Mouse (Mus musculus) limb, embryonic 14.5 days (tissue): ENCODE measurements around the gene Max. TPM values are rescaled to one million over a fixed set of nuclear protein-coding genes. Genes with fewer than 3 reads are reported as not detected.

ENCODE experiments used
- ATAC-seq: fragments of 200-750 bp; cut with Nextera tagmentation; 2 replicates; pipeline ENCODE4 v1.8.0; 2017; ENCODE audit warnings: low read depth, moderate number of reproducible peaks, moderate TSS enrichment; ENCODE audit not compliant: low FRiP score
- DNase-seq: peaks from one replicate; pipeline ENCODE4 v3.0.0-alpha.2; 2015; ENCODE audit warnings: low spot score
- H3K27ac ChIP-seq: fragments of 300-500 bp; sonication (generic); replicated peaks from 2 replicates; pipeline ENCODE4 v1.5.1; 2014; ENCODE audit warnings: low read depth, mild to moderate bottlenecking, low read length, moderate library complexity, mixed read lengths
- H3K27me3 ChIP-seq: fragments of 300-500 bp; sonication (generic); 2 replicates; pipeline ENCODE4 v1.6.1; 2014; ENCODE audit warnings: low read length, mixed read lengths; ENCODE audit not compliant: control insufficient read depth, insufficient read depth
- H3K36me3 ChIP-seq: fragments of 300-500 bp; sonication (generic); 2 replicates; pipeline ENCODE4 v1.6.1; 2014; ENCODE audit warnings: mild to moderate bottlenecking, low read length, moderate library complexity, mixed read lengths; ENCODE audit not compliant: control insufficient read depth, insufficient read depth
- H3K4me1 ChIP-seq: fragments of 300-500 bp; sonication (generic); 2 replicates; pipeline ENCODE4 v1.6.1; 2014; ENCODE audit warnings: antibody characterized with exemption, low read length, mixed read lengths; ENCODE audit not compliant: control insufficient read depth, insufficient read depth
- H3K4me2 ChIP-seq: fragments of 300-500 bp; sonication (generic); replicated peaks from 2 replicates; pipeline ENCODE4 v1.6.1; 2014; ENCODE audit warnings: low read depth, mild to moderate bottlenecking, low read length, moderate library complexity; ENCODE audit not compliant: severe bottlenecking
- H3K4me3 ChIP-seq: fragments of 300-500 bp; sonication (generic); replicated peaks from 2 replicates; pipeline ENCODE4 v1.5.1; 2014; ENCODE audit warnings: low read length
- H3K9ac ChIP-seq: fragments of 300-500 bp; sonication (generic); 2 replicates; pipeline ENCODE4 v1.6.1; 2014; ENCODE audit warnings: mild to moderate bottlenecking, low read depth, low read length, moderate library complexity; ENCODE audit not compliant: severe bottlenecking
- H3K9me3 ChIP-seq: fragments of 300-500 bp; sonication (generic); 2 replicates; pipeline ENCODE4 v1.6.1; 2016; ENCODE audit warnings: low read length; ENCODE audit not compliant: control insufficient read depth
- POLR2A ChIP-seq: fragments of 200-500 bp; IDR thresholded peaks from 2 replicates; pipeline ENCODE4 v1.8.0; 2012; ENCODE audit warnings: inconsistent platforms, mild to moderate bottlenecking, moderate library complexity, borderline replicate concordance; ENCODE audit not compliant: insufficient read depth, insufficient read length; ENCODE audit errors: extremely low read depth
- WGBS: fragments of 180-500 bp; shearing (Covaris S2); extraction: QIAGEN DNeasy Blood & Tissue Kit; methylation state at CpG from one replicate; pipeline ENCODE4 v1.1.7; 2014; 5-methylcytosine and 5-hydroxymethylcytosine counted together
- polyA plus RNA-seq, 2 experiments: library from polyadenylated mRNA; depleted of rRNA in 1 of 2; stranded (reverse) in 1 of 2; unstranded in 1 of 2; fragments of >200 nt; fragmentation: Nextera tagmentation in 1 of 2; extraction: Ambion mirVana in 1 of 2; gene quantifications; 2 replicates each; pipeline versions ENCODE4 v1.2.1 to v1.2.3; 2012 to 2014

Gene Max
- 54.8 and 59.9 TPM in 2 replicates for polyA plus RNA-seq (2012; rRNA removed)
- polyA plus RNA-seq (2014; fragmentation: Nextera tagmentation; extraction: Ambion mirVana), result 33.6 and 36.2 TPM in 2 replicates

- under 1% methylated on average over 62 of the region's 73 CpGs for WGBS
- Histone ChIP-seq H3K9me3 (no peaks in the 10 kb centered on the region), H3K9ac (peak within 1 kb of the TSS; percentile 77), H3K4me2 (peak within 1 kb of the TSS; percentile 95), H3K36me3 (peaks cover 20% of the 10 kb centered on the region), H3K4me3 (peak within 1 kb of the TSS; percentile 96), H3K4me1 (peaks cover 8% of the 10 kb centered on the region), H3K27me3 (no peaks in the 10 kb centered on the region), H3K27ac (peak within 1 kb of the TSS; percentile 50)
- ATAC-seq, result peak; percentile 99
- TF ChIP-seq POLR2A, result no peak
- DNase-seq, result peak; percentile 100
Observed at GRCm38 (mm10) chr12:76961932-76962891, at the start of gene Max. Gene Max, minus strand, starts transcription at chr12:76962201.

GRCm38 (mm10) chr12:77011092-77011720, 49.2 kb upstream of the Max start:
- DNase-seq, result no peak
- 57% methylated on average over 6 of the region's 6 CpGs for WGBS
- Histone ChIP-seq H3K27ac (no peak overlapping the region), H3K27me3 (no peaks in the 10 kb centered on the region), H3K4me2 (no peak overlapping the region), H3K4me1 (no peaks in the 10 kb centered on the region), H3K9ac (no peak overlapping the region), H3K4me3 (no peak overlapping the region), H3K36me3 (no peaks in the 10 kb centered on the region), H3K9me3 (no peaks in the 10 kb centered on the region)
- no peak for TF ChIP-seq POLR2A
- no peak for ATAC-seq

GRCm38 (mm10) chr12:77009202-77010030, 47.4 kb upstream of the Max start:
- peaks cover 7% of the 10 kb centered on the region; the same call in 1 of the 2 replicates for H3K4me1 ChIP-seq
- ATAC-seq (no peak), DNase-seq (no peak)
- no peaks in the 10 kb centered on the region for H3K36me3 ChIP-seq
- WGBS, result 48% methylated on average over 20 of the region's 20 CpGs
- no peaks in the 10 kb centered on the region for H3K9me3 ChIP-seq
- H3K9ac ChIP-seq, result no peak overlapping the region
- TF ChIP-seq POLR2A, result no peak
- no peak overlapping the region for H3K4me2 ChIP-seq
- H3K27me3 ChIP-seq, result no peaks in the 10 kb centered on the region
- no peak overlapping the region for H3K4me3 ChIP-seq
- no peak overlapping the region for H3K27ac ChIP-seq

- H3K4me1 ChIP-seq, result peaks cover 10% of the 10 kb centered on the region; the same call in 1 of the 2 replicates
- no peak overlapping the region for H3K9ac ChIP-seq
- no peaks in the 10 kb centered on the region for H3K36me3 ChIP-seq
- ATAC-seq (no peak), DNase-seq (peak; percentile 30)
- no peak overlapping the region for H3K4me2 ChIP-seq
- no peak overlapping the region for H3K27ac ChIP-seq
- H3K4me3 ChIP-seq, result no peak overlapping the region
- TF ChIP-seq POLR2A, result no peak
- H3K27me3 ChIP-seq, result no peaks in the 10 kb centered on the region
- H3K9me3 ChIP-seq, result no peaks in the 10 kb centered on the region
- 15% methylated on average over 10 of the region's 10 CpGs for WGBS
Observed at GRCm38 (mm10) chr12:77004893-77005292, 42.9 kb upstream of the Max start.

- DNase-seq (no peak), ATAC-seq (no peak)
- Histone ChIP-seq H3K36me3 (no peaks in the 10 kb centered on the region), H3K4me3 (no peak overlapping the region), H3K9me3 (no peaks in the 10 kb centered on the region), H3K9ac (no peak overlapping the region), H3K27me3 (no peaks in the 10 kb centered on the region), H3K4me2 (no peak overlapping the region), H3K4me1 (peaks cover 10% of the 10 kb centered on the region; the same call in 1 of the 2 replicates), H3K27ac (no peak overlapping the region)
- no peak for TF ChIP-seq POLR2A
- 83% methylated on average over 8 of the region's 8 CpGs for WGBS
Observed at GRCm38 (mm10) chr12:77002551-77003228, 40.7 kb upstream of the Max start.
